Mouse (Mus musculus) midbrain, embryonic 13.5 days (tissue): Measurements from ENCODE around the gene Dnase1l1. TPM values are rescaled to one million over a fixed set of nuclear protein-coding genes. Genes with fewer than 3 reads are reported as not detected.

Experiments
- ATAC-seq: fragments of 200-750 bp; cut with Nextera tagmentation; 2 replicates; pipeline ENCODE4 v1.8.0; 2017; ENCODE audit warnings: mild to moderate bottlenecking, moderate TSS enrichment, moderate library complexity
- H3K27ac ChIP-seq: fragments of 300-500 bp; sonication (generic); 2 replicates; pipeline ENCODE4 v1.5.1; 2015; ENCODE audit warnings: inconsistent platforms, mild to moderate bottlenecking, moderate library complexity
- H3K27me3 ChIP-seq: fragments of 300-500 bp; sonication (generic); 2 replicates; pipeline ENCODE4 v1.6.1; 2015; ENCODE audit warnings: mild to moderate bottlenecking, inconsistent platforms
- H3K36me3 ChIP-seq: fragments of 300-500 bp; sonication (generic); 2 replicates; pipeline ENCODE4 v1.6.1; 2015; ENCODE audit warnings: mild to moderate bottlenecking, inconsistent platforms
- H3K4me1 ChIP-seq: fragments of 300-500 bp; sonication (generic); replicated peaks from 2 replicates; pipeline ENCODE4 v1.6.1; 2015; ENCODE audit warnings: inconsistent platforms
- H3K4me2 ChIP-seq: fragments of 300-500 bp; sonication (generic); replicated peaks from 2 replicates; pipeline ENCODE4 v1.6.1; 2015; ENCODE audit warnings: moderate library complexity, mild to moderate bottlenecking, inconsistent platforms
- H3K4me3 ChIP-seq: fragments of 300-500 bp; sonication (generic); replicated peaks from 2 replicates; pipeline ENCODE4 v1.5.1; 2015; ENCODE audit warnings: mild to moderate bottlenecking, inconsistent platforms
- H3K9ac ChIP-seq: fragments of 300-500 bp; sonication (generic); replicated peaks from 2 replicates; pipeline ENCODE4 v1.6.1; 2015; ENCODE audit warnings: mild to moderate bottlenecking, inconsistent platforms
- H3K9me3 ChIP-seq: fragments of 300-500 bp; sonication (generic); 2 replicates; pipeline ENCODE4 v1.6.1; 2016; ENCODE audit warnings: mild to moderate bottlenecking, inconsistent platforms
- whole genome bisulfite sequencing: fragments of 180-500 bp; shearing (Covaris S2); methylation state at CpG from one replicate; pipeline ENCODE4 v1.1.7; 2015; 5-methylcytosine and 5-hydroxymethylcytosine counted together
- microRNA-seq: library from miRNA; unstranded; fragments of <30 nt; microRNA quantifications from one replicate; pipeline ENCODE4, GENCODE M21; 2016
- polyA plus RNA-seq: library from polyadenylated mRNA; unstranded; fragments of >200 nt; fragmentation: Nextera tagmentation; extraction: Ambion mirVana; gene quantifications from 2 replicates; pipeline ENCODE4 v1.2.1, GENCODE M21; 2015

Dnase1l1 gene
- polyA plus RNA-seq, 1 experiment from 2014 or later, result 3.0 TPM

DNA sequence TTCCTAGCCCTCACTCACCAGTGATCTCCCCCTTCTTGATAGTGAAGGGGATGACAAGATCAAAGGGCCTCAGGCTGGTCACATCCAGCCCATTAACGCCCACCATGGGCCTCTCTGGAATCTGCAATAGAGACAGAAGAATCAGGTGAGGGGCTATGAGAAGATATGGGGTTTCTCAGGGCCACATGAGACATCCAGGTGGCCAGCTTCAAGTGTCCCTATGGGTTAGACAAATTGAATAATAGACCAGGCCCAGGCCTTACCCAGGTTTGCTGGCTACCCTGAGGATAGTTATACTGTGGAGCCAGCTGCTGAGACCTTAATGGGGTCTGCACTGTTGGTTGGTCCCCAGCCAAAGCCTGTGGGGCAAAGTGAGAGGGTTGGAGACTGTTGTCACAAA, 52.1 kb downstream of the Dnase1l1 start:
- H3K4me3 ChIP-seq, result no peak overlapping the region
- no peak overlapping the region for H3K4me2 ChIP-seq
- H3K9ac ChIP-seq, result no peak overlapping the region
- no peaks in the 10 kb centered on the region for H3K9me3 ChIP-seq
- no peaks in the 10 kb centered on the region for H3K4me1 ChIP-seq
- no peak for ATAC-seq
- 73% methylated on average over 1 of the region's 1 CpGs for WGBS
- no peak overlapping the region for H3K27ac ChIP-seq
- H3K36me3 ChIP-seq, result peaks cover 96% of the 10 kb centered on the region
- H3K27me3 ChIP-seq, result no peaks in the 10 kb centered on the region

Small RNA genes within 50 kb of the gene (microRNA-seq; reads per million reads assigned to microRNA genes)
- not detected for gene Mir7091
- not detected for gene Mir7092

Other genes with a start within 250 kb of the Dnase1l1 start
- gene Opn1mw, start 154.9 kb downstream of the Dnase1l1 start, polyA plus RNA-seq, result not detected in 2 replicates
- 17.0 and 18.9 TPM in 2 replicates for gene Mecp2, start 147.0 kb downstream of the Dnase1l1 start, polyA plus RNA-seq
- gene Tex28, start 114.5 kb downstream of the Dnase1l1 start, polyA plus RNA-seq, result not detected in 2 replicates
- gene Tktl1, start 105.1 kb downstream of the Dnase1l1 start, polyA plus RNA-seq, result 0.08 and 0.13 TPM in 2 replicates
- 102 and 109 TPM in 2 replicates for gene Flna, start 32.5 kb downstream of the Dnase1l1 start, polyA plus RNA-seq
- 19.2 and 20.4 TPM in 2 replicates for gene Emd, start 27.6 kb downstream of the Dnase1l1 start, polyA plus RNA-seq
- gene Rpl10, start 11.5 kb downstream of the Dnase1l1 start, polyA plus RNA-seq, result 542 and 551 TPM in 2 replicates
- 95.3 and 97.2 TPM in 2 replicates for gene Taz, start 425 bp downstream of the Dnase1l1 start, polyA plus RNA-seq
- gene Atp6ap1, start 14.8 kb upstream of the Dnase1l1 start, polyA plus RNA-seq, result 193 and 197 TPM in 2 replicates
- gene Gdi1, start 22.7 kb upstream of the Dnase1l1 start, polyA plus RNA-seq, result 1,006 and 1,051 TPM in 2 replicates
- gene Fam50a, start 30.7 kb upstream of the Dnase1l1 start, polyA plus RNA-seq, result 59.5 and 62.5 TPM in 2 replicates
- 58.2 and 62.0 TPM in 2 replicates for gene Plxna3, start 46.7 kb upstream of the Dnase1l1 start, polyA plus RNA-seq
- gene Lage3, start 71.3 kb upstream of the Dnase1l1 start, polyA plus RNA-seq, result 82.8 and 85.4 TPM in 2 replicates
- 66.7 and 68.8 TPM in 2 replicates for gene Ubl4a, start 90.9 kb upstream of the Dnase1l1 start, polyA plus RNA-seq
- gene Slc10a3, start 91.0 kb upstream of the Dnase1l1 start, polyA plus RNA-seq, result 7.0 and 8.5 TPM in 2 replicates
- gene Fam3a, start 110.9 kb upstream of the Dnase1l1 start, polyA plus RNA-seq, result 33.7 and 37.7 TPM in 2 replicates
- 17.8 and 19.2 TPM in 2 replicates for gene Ikbkg, start 111.0 kb upstream of the Dnase1l1 start, polyA plus RNA-seq
- gene G6pdx, start 146.9 kb upstream of the Dnase1l1 start, polyA plus RNA-seq, result 58.6 and 64.0 TPM in 2 replicates
- 0.46 TPM in 1 of 2 replicates, not detected in the other for gene Gm6880, start 199.1 kb upstream of the Dnase1l1 start, polyA plus RNA-seq